Mouse (Mus musculus) B cell, adult 2 months (primary cell): ENCODE measurements around the gene Rgl1.

Experiments used
- DNase-seq, 2 experiments: peaks; one replicate each; pipeline ENCODE4 v3.0.0; 2022

Rgl1 gene

DNA sequence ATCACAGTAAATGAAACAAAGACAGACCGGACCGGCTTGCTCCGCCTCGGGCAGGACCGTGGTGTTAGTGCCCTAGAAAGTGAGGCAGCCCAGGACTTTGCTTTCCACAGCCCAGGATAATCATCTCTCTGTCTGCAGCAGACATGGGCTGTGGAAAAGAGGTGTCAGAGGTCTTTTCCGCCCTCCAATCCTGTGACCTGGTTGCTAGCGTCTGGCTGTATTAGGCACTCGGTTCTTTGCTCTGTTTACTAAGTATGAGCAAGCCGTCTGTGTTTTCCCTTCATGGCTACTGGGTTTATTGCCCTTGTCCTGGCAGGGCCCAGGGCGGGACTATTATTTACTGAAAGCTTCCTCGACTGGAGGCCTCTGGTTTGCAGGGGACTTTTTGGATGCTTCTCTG, 268.6 kb downstream of the Rgl1 start:
- DNase-seq: no peak

DNA sequence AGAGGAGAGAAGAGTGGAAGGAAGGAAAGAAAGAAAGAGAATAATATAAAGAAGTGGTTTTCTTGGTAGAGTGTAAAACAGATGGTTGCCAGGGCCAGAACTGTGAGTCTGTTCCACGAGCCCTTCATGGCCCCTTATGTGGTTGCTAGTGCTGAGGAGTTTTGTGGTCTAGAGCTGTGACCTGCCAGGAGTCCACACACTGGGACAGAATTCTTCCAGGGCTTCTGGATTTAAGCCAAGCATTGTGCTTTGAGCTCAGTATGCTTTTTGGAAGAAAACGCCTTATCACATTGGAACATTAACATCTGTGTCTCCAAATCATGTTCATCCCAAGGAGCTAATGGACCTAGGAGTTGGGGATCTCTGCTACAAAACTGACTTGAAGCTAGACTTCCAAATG, 269.3 kb downstream of the Rgl1 start:
- no peak for DNase-seq

DNA sequence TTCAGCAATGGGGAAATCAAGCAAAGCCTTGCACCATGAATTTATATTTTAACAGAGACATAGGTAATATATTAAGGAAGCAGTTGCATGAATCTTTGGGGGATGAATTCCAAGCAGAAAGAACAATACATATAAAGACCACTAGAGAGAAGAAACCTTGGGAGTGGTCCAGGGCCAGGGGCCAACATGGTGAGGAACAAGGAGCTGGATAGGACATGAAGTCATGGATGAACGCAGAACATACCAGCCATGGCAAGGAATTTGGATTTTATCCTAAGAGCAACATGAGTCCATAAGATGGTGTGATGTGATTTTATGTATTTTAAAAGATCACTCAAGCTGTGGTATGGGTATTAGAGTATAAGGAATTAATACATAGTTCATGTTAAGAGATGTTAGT, 273.9 kb downstream of the Rgl1 start:
- DNase-seq: no peak

- no peak for DNase-seq
These were observed 275.3 kb downstream of the Rgl1 start for GRCm38 (mm10) chr1:152490842-152491241.

DNA sequence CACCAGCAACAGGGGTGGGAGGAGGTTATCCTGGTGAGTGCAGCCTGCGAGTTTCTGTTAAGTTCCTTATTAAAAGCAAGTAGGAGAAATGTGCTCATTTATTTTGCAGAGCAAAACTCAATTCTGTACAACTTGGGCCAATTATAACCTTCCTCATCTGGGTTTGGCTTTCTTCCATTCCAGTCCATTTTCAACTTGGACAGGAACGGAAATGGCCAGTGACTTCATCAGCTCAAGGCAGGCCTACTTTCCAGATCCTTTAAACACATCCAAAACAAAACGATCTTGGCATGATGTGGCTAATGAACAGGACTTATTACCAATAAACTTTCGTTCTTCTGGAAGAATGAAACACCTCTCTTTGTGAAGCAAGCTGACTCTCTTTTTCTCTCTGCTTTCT, 290.0 kb downstream of the Rgl1 start:
- DNase-seq: no peak

- DNase-seq: no peak
These were observed 297.7 kb downstream of the Rgl1 start for GRCm38 (mm10) chr1:152468443-152468842.
